Mouse (Mus musculus) CH12.LX (cell line): ENCODE data around the gene Vamp2.

Experiments
- CTCF ChIP-seq, 2 experiments: IDR thresholded peaks in 1 of 2; conservative IDR thresholded peaks in 1 of 2; 2 replicates each; pipeline ENCODE4 v1.5.1; 2011 to 2012; ENCODE audit warnings: low read depth in 2 of 2, low read length in 2 of 2, improper control_type of control experiment in 1 of 2, inconsistent platforms in 1 of 2, mild to moderate bottlenecking in 1 of 2, moderate library complexity in 1 of 2
- HCFC1 ChIP-seq: IDR thresholded peaks from 2 replicates; pipeline ENCODE4 v1.6.1; 2012; ENCODE audit warnings: low read depth, mild to moderate bottlenecking, inconsistent platforms, low read length, improper control_type of control experiment
- POLR2A ChIP-seq: IDR thresholded peaks from 2 replicates; pipeline ENCODE4 v1.6.1; 2011; ENCODE audit warnings: low read depth, mild to moderate bottlenecking, improper control_type of control experiment, low read length
- ZMIZ1 ChIP-seq: IDR thresholded peaks from 2 replicates; pipeline ENCODE4 v1.6.1; 2012; ENCODE audit warnings: low read depth, mild to moderate bottlenecking, inconsistent platforms, low read length, improper control_type of control experiment

GRCm38 (mm10) chr11:69081613-69082012 lies 6.7 kb upstream of the Vamp2 start:
- TF ChIP-seq POLR2A: no peak
- no peak for TF ChIP-seq HCFC1
- TF ChIP-seq CTCF (conservative IDR thresholded peaks at IDR 0.05 in 1 of 2, IDR thresholded peaks at IDR 0.05 in 1 of 2; ENCODE audit: low read depth in 2 of 2, low read length in 2 of 2): no peak
- TF ChIP-seq ZMIZ1: no peak
